Mouse (Mus musculus): ENCODE results near the gene Ntn3. TPM values are rescaled to one million over a fixed set of nuclear protein-coding genes. Genes with fewer than 3 reads are reported as not detected.

Ntn3 gene
- total RNA-seq, 1 experiment, result 4.1 TPM

GRCm38 (mm10) chr17:24154463-24154862 is 54.9 kb downstream of the Ntn3 start:
- no peak overlapping the region for H3K27ac ChIP-seq (ENCODE audit: insufficient read depth, low read depth, low read length, poor library complexity, severe bottlenecking)
- TF ChIP-seq HCFC1 (IDR thresholded peaks at IDR 0.05; ENCODE audit: borderline replicate concordance, insufficient read depth, low read length) (no peak), MAFK (IDR thresholded peaks at IDR 0.05; ENCODE audit: insufficient read depth, low read depth, low read length) (no peak), ZNF384 (IDR thresholded peaks at IDR 0.05; ENCODE audit: low read depth, low read length) (no peak), CHD2 (IDR thresholded peaks at IDR 0.05; ENCODE audit: low read depth, low read length) (no peak), ZC3H11A (IDR thresholded peaks at IDR 0.05; ENCODE audit: borderline replicate concordance, low read depth, low read length) (no peak)
- peaks cover 2 to 12% of the 10 kb centered on the region in 2 experiments; a peak in 3 of 4 replicates for H3K4me1 ChIP-seq (ENCODE audit: control insufficient read depth in 2 of 2, insufficient read depth in 2 of 2, low read length in 2 of 2, poor library complexity in 1 of 2)
- H3K36me3 ChIP-seq (ENCODE audit: control insufficient read depth, insufficient read depth, low read length, poor library complexity, severe bottlenecking), result peaks cover 22% of the 10 kb centered on the region; the same call in 1 of the 2 replicates
- H3K4me3 ChIP-seq (ENCODE audit: insufficient read depth in 1 of 2, low read depth in 1 of 2, low read length in 2 of 2, poor library complexity in 1 of 2, severe bottlenecking in 1 of 2), result no peak overlapping the region
- DNase-seq (ENCODE audit: low read depth, low spot score), result no peak
- in situ Hi-C loops (cut with MboI; ENCODE audit: low sequenced_read_pairs in 2 of 2, unreplicated experiment in 2 of 2), result no loop called here
- H3K9me3 ChIP-seq (ENCODE audit: control insufficient read depth, insufficient read depth, low read depth, low read length), result no peaks in the 10 kb centered on the region
- H3K9ac ChIP-seq (ENCODE audit: insufficient read depth, low read depth, low read length, poor library complexity, severe bottlenecking), result no peak overlapping the region

Other genes with a start within 250 kb of the Ntn3 start
- not detected in 2 replicates for gene Prss30, start 229.0 kb downstream of the Ntn3 start, total RNA-seq (2012; rRNA removed)
- gene Prss22, start 211.4 kb downstream of the Ntn3 start, total RNA-seq (2012; rRNA removed), result 0.85 and 1.5 TPM in 2 replicates
- 0.31 and 0.37 TPM in 2 replicates for gene Prss27, start 171.4 kb downstream of the Ntn3 start, total RNA-seq (2012; rRNA removed)
- 34.6 and 42.3 TPM in 2 replicates for gene Kctd5, start 136.0 kb downstream of the Ntn3 start, total RNA-seq (2012; rRNA removed)
- 25.6 and 26.7 TPM in 2 replicates for gene Pdpk1, start 58.6 kb downstream of the Ntn3 start, total RNA-seq (2012; rRNA removed)
- gene Amdhd2, start 45.8 kb downstream of the Ntn3 start, total RNA-seq (2012; rRNA removed), result 28.5 and 35.3 TPM in 2 replicates
- 129 and 159 TPM in 2 replicates for gene Atp6v0c, start 39.8 kb downstream of the Ntn3 start, total RNA-seq (2012; rRNA removed)
- 14.1 and 20.4 TPM in 2 replicates for gene Tbc1d24, start 4.0 kb downstream of the Ntn3 start, total RNA-seq (2012; rRNA removed)
- gene Tedc2, start 11.3 kb upstream of the Ntn3 start, total RNA-seq (2012; rRNA removed), result 31.3 and 35.8 TPM in 2 replicates
- gene Ccnf, start 42.0 kb upstream of the Ntn3 start, total RNA-seq (2012; rRNA removed), result 143 and 239 TPM in 2 replicates
- not detected in 2 replicates for gene Abca17, start 141.5 kb upstream of the Ntn3 start, total RNA-seq (2012; rRNA removed)
- 10.8 and 11.5 TPM in 2 replicates for gene Abca3, start 142.4 kb upstream of the Ntn3 start, total RNA-seq (2012; rRNA removed)
- gene Rnps1, start 205.0 kb upstream of the Ntn3 start, total RNA-seq (2012; rRNA removed), result 107 and 138 TPM in 2 replicates
- gene Eci1, start 217.1 kb upstream of the Ntn3 start, total RNA-seq (2012; rRNA removed), result 38.0 and 42.9 TPM in 2 replicates
- 1.2 and 1.8 TPM in 2 replicates for gene Dnase1l2, start 233.6 kb upstream of the Ntn3 start, total RNA-seq (2012; rRNA removed)